In the genomic region with DNA sequence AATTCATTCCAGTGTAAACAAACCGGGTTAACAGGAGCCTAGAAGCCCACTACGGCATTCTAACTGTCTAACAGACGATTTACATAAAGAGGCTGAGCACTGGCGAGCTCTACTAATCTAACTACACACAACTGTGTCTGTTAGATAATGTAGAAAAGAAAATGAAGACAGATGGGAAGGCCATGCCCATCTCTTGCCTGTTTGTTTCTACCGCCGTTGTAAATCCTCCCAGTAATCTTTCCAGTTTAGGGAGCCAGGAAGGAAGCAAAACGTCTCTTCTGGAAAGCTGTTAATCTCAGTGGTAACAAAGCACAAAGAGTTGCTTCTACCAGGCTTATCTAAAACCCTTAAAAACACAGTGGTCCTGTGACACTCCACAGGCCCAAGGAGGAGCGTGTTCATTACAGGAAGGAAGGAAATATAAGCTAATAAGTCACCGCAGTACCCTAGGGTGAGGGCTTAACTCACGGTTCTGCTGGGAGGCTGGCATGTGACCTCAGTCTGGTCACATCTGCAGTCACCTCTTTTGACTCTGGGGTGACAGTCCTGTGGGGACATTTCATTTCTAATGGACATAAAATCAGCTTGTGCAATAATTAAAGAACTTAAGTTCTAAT, we compare ENCODE assay signal across 13 mouse cellular contexts.
DNase-seq lines count a peak whose midpoint lies in the region; ATAC-seq and TF ChIP-seq lines count a peak whose summit lies in the region.
"Had no signal": no experiment of that assay in that cellular context is flagged by ENCODE, and none has a peak within 500 bp of the region (broad histone marks: within the 10 kb centered on the region; RNA-seq: fewer than 3 reads in every experiment).

No protein-coding gene starts in this region.

- H3K27ac ChIP-seq in heart, embryonic 14.5 days (replicated peaks in 1 of 2; ENCODE audit: control insufficient read depth in 1 of 2, insufficient read depth in 1 of 2, low read depth in 2 of 2, low read length in 2 of 2) = peak overlapping the region; percentile 61 to 71
- peak overlapping the region; percentile 6; the same call in 1 of the 2 replicates for H3K27ac ChIP-seq in lung, postnatal 0 days (ENCODE audit: low read length)
- H3K27ac ChIP-seq: intestine, embryonic 15.5 days; limb, embryonic 13.5 days had no signal

- intact Hi-C loops in heart, postnatal 14 days (cut with DNase I) = no loop called here

- H3K4me2 ChIP-seq in heart, embryonic 14.5 days (ENCODE audit: low read length) = no peak overlapping the region
- H3K4me2 ChIP-seq in lung, postnatal 0 days (replicated peaks; ENCODE audit: low read depth, low read length) = no peak overlapping the region
- H3K4me2 ChIP-seq: intestine, embryonic 15.5 days; limb, embryonic 13.5 days had no signal

- no peaks in the 10 kb centered on the region for H3K9me3 ChIP-seq in heart, embryonic 14.5 days (ENCODE audit: control insufficient read depth, low read length)
- no peaks in the 10 kb centered on the region for H3K9me3 ChIP-seq in lung, postnatal 0 days (ENCODE audit: low read length)
- H3K9me3 ChIP-seq: intestine, embryonic 15.5 days; limb, embryonic 13.5 days had no signal

- peaks cover 5 to 12% of the 10 kb centered on the region in 2 experiments; a peak in 2 of 4 replicates for H3K4me1 ChIP-seq in heart, embryonic 14.5 days (ENCODE audit: control insufficient read depth in 2 of 2, insufficient read depth in 2 of 2, low read length in 2 of 2)
- H3K4me1 ChIP-seq in lung, postnatal 0 days (ENCODE audit: insufficient read depth, low read depth, low read length) = no peaks in the 10 kb centered on the region
- H3K4me1 ChIP-seq: intestine, embryonic 15.5 days had no signal

- whole genome bisulfite sequencing in heart, embryonic 14.5 days = 20% methylated on average over 10 of the region's 10 CpGs
- 18% methylated on average over 10 of the region's 10 CpGs for whole genome bisulfite sequencing in lung, postnatal 0 days

- H3K9ac ChIP-seq in heart, embryonic 14.5 days (ENCODE audit: low read length) = 0 out of 2 replicates have a peak overlapping the region, but pooled peaks have one; percentile 6
- no peak overlapping the region for H3K9ac ChIP-seq in lung, postnatal 0 days (replicated peaks; ENCODE audit: low read depth)
- H3K9ac ChIP-seq: intestine, embryonic 15.5 days; limb, embryonic 13.5 days had no signal

- peak; percentile 83 for ATAC-seq in heart, embryonic 14.5 days (ENCODE audit: insufficient number of reproducible peaks, insufficient read depth, low FRiP score, low read depth)
- peak; percentile 53 for ATAC-seq in lung, postnatal 0 days
- peak; percentile 30; the same call in 1 of the 2 replicates for ATAC-seq in granulocyte monocyte progenitor cell, adult 5-6 weeks (replicated peaks; ENCODE audit: poor library complexity, severe bottlenecking)
- ATAC-seq in megakaryocyte-erythroid progenitor cell, adult 5-6 weeks (replicated peaks; ENCODE audit: low FRiP score, low TSS enrichment, poor library complexity, severe bottlenecking) = peak; percentile 88
- ATAC-seq: intestine, embryonic 15.5 days had no signal

- H3K4me3 ChIP-seq in heart, embryonic 14.5 days (ENCODE audit: control insufficient read depth in 1 of 2, insufficient read depth in 1 of 2, low read depth in 1 of 2, low read length in 2 of 2) = no peak overlapping the region
- H3K4me3 ChIP-seq in lung, postnatal 0 days (ENCODE audit: low read depth, low read length) = no peak overlapping the region
- H3K4me3 ChIP-seq: intestine, embryonic 15.5 days; limb, embryonic 13.5 days; myocyte had no signal

- H3K36me3 ChIP-seq in heart, embryonic 14.5 days (ENCODE audit: control insufficient read depth, insufficient read depth, low read length) = no peaks in the 10 kb centered on the region
- H3K36me3 ChIP-seq in lung, postnatal 0 days (ENCODE audit: insufficient read depth, low read length) = no peaks in the 10 kb centered on the region
- H3K36me3 ChIP-seq: intestine, embryonic 15.5 days; limb, embryonic 13.5 days had no signal

- no peak for DNase-seq in heart, postnatal 14 days
- DNase-seq in lung, postnatal 0 days (ENCODE audit: low spot score) = peak; percentile 16
- DNase-seq in lung, postnatal 25 days (ENCODE audit: low spot score) = no peak
- DNase-seq in cerebellum, postnatal 4 days (ENCODE audit: low spot score in 2 of 2) = no peak
- DNase-seq: cerebellum, adult 9-11 months; gastrocnemius, postnatal 10 days had no signal

- no peak for TF ChIP-seq CTCF in lung, postnatal 0 days (IDR thresholded peaks at IDR 0.05)

- H3K27me3 ChIP-seq in heart, embryonic 14.5 days (ENCODE audit: control insufficient read depth, insufficient read depth, low read length) = no peaks in the 10 kb centered on the region
- H3K27me3 ChIP-seq in lung, postnatal 0 days (replicated peaks; ENCODE audit: insufficient read depth, low read length) = no peaks in the 10 kb centered on the region
- H3K27me3 ChIP-seq: CH12.LX; intestine, embryonic 15.5 days; limb, embryonic 13.5 days had no signal

- no peak; the same call in 1 of the 2 replicates for TF ChIP-seq EP300 in lung, postnatal 0 days (IDR thresholded peaks at IDR 0.05)

Comparison
In these comparisons a context has a peak if more than half of its experiments do, and no peak if none do; other contexts are left out.
1. ATAC-seq: peak in every context shown above with its lines; median percentile 88 in megakaryocyte-erythroid progenitor cell, adult 5-6 weeks; 83 in heart, embryonic 14.5 days; 53 in lung, postnatal 0 days; 30 in granulocyte monocyte progenitor cell, adult 5-6 weeks.